Mouse (Mus musculus): ENCODE data around the gene Prr5. TPM values are rescaled to one million over a fixed set of nuclear protein-coding genes. Genes with fewer than 3 reads are reported as not detected.

The Prr5 gene
- polyA plus RNA-seq, 1 experiment from 2014 or later, result 10.9 TPM

DNA sequence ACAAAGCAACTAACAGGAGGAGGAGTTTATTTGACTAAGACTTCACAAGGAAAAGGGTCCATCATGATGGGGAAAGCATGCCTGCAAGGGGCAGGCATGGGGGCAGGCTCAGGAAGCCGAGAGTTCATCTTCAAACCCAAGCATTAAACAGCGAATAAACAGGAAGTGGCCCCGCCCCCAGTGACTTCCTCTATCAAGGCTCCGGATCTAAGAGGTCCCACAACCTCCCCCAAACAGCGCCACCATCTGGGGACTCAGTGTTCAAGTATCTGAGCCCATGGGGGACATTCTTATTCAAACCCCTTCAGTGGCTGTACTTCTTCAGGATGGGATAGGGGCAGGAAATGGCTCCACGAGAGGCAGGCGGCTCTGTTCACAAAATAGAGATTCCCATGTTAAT lies 23.2 kb downstream of the Prr5 start:
- Histone ChIP-seq H3K27me3 (ENCODE audit: control insufficient read depth, insufficient read depth, low read length) (no peaks in the 10 kb centered on the region), H3K4me2 (no peak overlapping the region), H3K36me3 (ENCODE audit: control insufficient read depth, insufficient read depth, low read length) (no peaks in the 10 kb centered on the region; the same call in 1 of the 2 replicates), H3K27ac (ENCODE audit: low read depth, low read length) (no peak overlapping the region), H3K9ac (ENCODE audit: low read length) (no peak overlapping the region), H3K9me3 (ENCODE audit: control insufficient read depth, low read length) (no peaks in the 10 kb centered on the region), H3K4me3 (ENCODE audit: low read depth, low read length) (no peak overlapping the region), H3K4me1 (ENCODE audit: control insufficient read depth, insufficient read depth, low read length) (no peaks in the 10 kb centered on the region)
- 90% methylated on average over 7 of the region's 7 CpGs for WGBS
- DNase-seq (ENCODE audit: low spot score, missing footprints) (no peak), ATAC-seq (ENCODE audit: low FRiP score) (no peak)

DNA sequence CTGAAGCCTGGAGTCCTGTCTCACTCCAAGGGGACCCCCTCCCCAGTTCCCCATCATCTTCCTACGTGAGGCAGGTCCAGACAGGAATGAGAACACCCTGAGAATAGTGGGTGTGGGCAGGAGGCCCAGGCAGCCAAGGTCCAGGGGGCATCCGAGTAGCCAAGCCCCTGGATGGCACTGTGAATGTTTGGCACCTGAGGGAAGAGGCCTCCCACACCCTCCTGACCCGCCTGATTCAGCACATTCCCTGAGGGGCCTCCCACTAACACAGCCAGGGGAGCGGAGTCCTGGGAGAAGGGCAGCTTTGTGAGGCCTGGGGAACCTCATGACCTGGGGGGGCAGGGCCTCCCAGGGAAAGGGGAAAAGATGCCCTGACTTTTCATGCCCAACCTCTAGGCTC lies 26.6 kb downstream of the Prr5 start:
- DNase-seq (ENCODE audit: low spot score, missing footprints) (no peak), ATAC-seq (ENCODE audit: low FRiP score) (no peak)
- Histone ChIP-seq H3K27me3 (ENCODE audit: control insufficient read depth, insufficient read depth, low read length) (no peaks in the 10 kb centered on the region), H3K4me3 (ENCODE audit: low read depth, low read length) (no peak overlapping the region), H3K9ac (ENCODE audit: low read length) (no peak overlapping the region), H3K4me2 (no peak overlapping the region), H3K27ac (ENCODE audit: low read depth, low read length) (no peak overlapping the region), H3K9me3 (ENCODE audit: control insufficient read depth, low read length) (no peaks in the 10 kb centered on the region), H3K36me3 (ENCODE audit: control insufficient read depth, insufficient read depth, low read length) (no peaks in the 10 kb centered on the region), H3K4me1 (ENCODE audit: control insufficient read depth, insufficient read depth, low read length) (no peaks in the 10 kb centered on the region)
- WGBS, result 76% methylated on average over 4 of the region's 4 CpGs

DNA sequence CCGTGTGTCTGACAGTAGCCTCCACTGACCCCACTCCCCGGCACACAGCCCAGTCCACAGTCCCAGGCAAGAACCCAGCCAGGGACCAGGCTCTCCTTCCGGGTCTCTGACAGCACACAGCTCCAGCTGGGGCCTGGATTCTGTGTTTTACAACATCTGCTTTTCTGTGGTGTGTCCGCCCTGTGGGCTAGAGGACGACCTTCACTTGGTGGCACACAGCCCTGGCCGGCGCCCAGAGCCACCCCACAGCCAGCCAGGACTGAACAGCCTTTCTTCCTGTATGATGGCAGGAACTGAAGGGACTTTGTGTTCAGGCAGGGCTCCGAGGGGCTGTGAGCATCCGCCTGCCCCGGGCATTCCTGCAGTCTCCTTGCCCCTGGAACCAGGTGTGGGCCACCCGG lies 28.2 kb downstream of the Prr5 start:
- Histone ChIP-seq H3K4me1 (ENCODE audit: control insufficient read depth, insufficient read depth, low read length) (no peaks in the 10 kb centered on the region), H3K9ac (ENCODE audit: low read length) (no peak overlapping the region), H3K9me3 (ENCODE audit: control insufficient read depth, low read length) (no peaks in the 10 kb centered on the region), H3K36me3 (ENCODE audit: control insufficient read depth, insufficient read depth, low read length) (no peaks in the 10 kb centered on the region), H3K4me3 (ENCODE audit: low read depth, low read length) (no peak overlapping the region), H3K27me3 (ENCODE audit: control insufficient read depth, insufficient read depth, low read length) (no peaks in the 10 kb centered on the region), H3K27ac (ENCODE audit: low read depth, low read length) (no peak overlapping the region), H3K4me2 (no peak overlapping the region)
- ATAC-seq (ENCODE audit: low FRiP score), result no peak
- DNase-seq (ENCODE audit: low spot score, missing footprints), result no peak
- WGBS, result 82% methylated on average over 11 of the region's 11 CpGs

DNA sequence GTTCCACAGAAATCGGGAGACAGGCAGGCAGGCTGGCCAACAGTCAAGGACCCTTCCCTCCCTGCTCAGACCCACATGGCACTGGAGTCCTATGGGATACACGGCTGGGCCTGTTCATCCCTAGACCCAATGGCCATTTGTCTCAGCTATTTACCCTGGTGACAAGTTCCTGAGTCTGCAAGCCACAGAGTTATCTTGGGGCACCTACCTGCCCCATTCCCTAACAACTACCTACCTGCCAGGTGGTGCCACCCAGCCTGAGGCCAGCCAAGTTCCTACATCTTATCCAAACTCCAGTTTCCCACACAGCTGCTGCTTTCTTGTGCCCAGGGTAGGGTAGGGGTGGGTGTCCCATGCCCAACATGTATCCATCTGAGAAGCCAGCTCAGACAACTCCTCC lies 28.8 kb downstream of the Prr5 start:
- Histone ChIP-seq H3K9ac (ENCODE audit: low read length) (no peak overlapping the region), H3K36me3 (ENCODE audit: control insufficient read depth, insufficient read depth, low read length) (no peaks in the 10 kb centered on the region), H3K4me1 (ENCODE audit: control insufficient read depth, insufficient read depth, low read length) (no peaks in the 10 kb centered on the region), H3K27me3 (ENCODE audit: control insufficient read depth, insufficient read depth, low read length) (no peaks in the 10 kb centered on the region), H3K4me2 (no peak overlapping the region), H3K4me3 (ENCODE audit: low read depth, low read length) (no peak overlapping the region), H3K27ac (ENCODE audit: low read depth, low read length) (no peak overlapping the region), H3K9me3 (ENCODE audit: control insufficient read depth, low read length) (no peaks in the 10 kb centered on the region)
- ATAC-seq (ENCODE audit: low FRiP score), result no peak
- no peak for DNase-seq (ENCODE audit: low spot score, missing footprints)
- 88% methylated on average over 2 of the region's 2 CpGs for WGBS

GRCm38 (mm10) chr15:84700147-84700794 lies 30.9 kb downstream of the Prr5 start:
- no peaks in the 10 kb centered on the region for H3K9me3 ChIP-seq (ENCODE audit: control insufficient read depth, low read length)
- no peaks in the 10 kb centered on the region for H3K4me1 ChIP-seq (ENCODE audit: control insufficient read depth, insufficient read depth, low read length)
- no peak overlapping the region for H3K27ac ChIP-seq (ENCODE audit: low read depth, low read length)
- no peaks in the 10 kb centered on the region for H3K27me3 ChIP-seq (ENCODE audit: control insufficient read depth, insufficient read depth, low read length)
- no peak overlapping the region for H3K9ac ChIP-seq (ENCODE audit: low read length)
- ATAC-seq (ENCODE audit: low FRiP score) (peak; percentile 41; the same call in 1 of the 2 replicates), DNase-seq (ENCODE audit: low spot score, missing footprints) (peak; percentile 95)
- 50% methylated on average over 6 of the region's 6 CpGs for WGBS
- no peak overlapping the region for H3K4me2 ChIP-seq
- H3K4me3 ChIP-seq (ENCODE audit: low read depth, low read length), result no peak overlapping the region
- no peaks in the 10 kb centered on the region for H3K36me3 ChIP-seq (ENCODE audit: control insufficient read depth, insufficient read depth, low read length)

GRCm38 (mm10) chr15:84701947-84702346 lies 32.5 kb downstream of the Prr5 start:
- Histone ChIP-seq H3K36me3 (ENCODE audit: control insufficient read depth, insufficient read depth, low read length) (no peaks in the 10 kb centered on the region), H3K4me3 (ENCODE audit: low read depth, low read length) (no peak overlapping the region), H3K4me1 (ENCODE audit: control insufficient read depth, insufficient read depth, low read length) (no peaks in the 10 kb centered on the region), H3K9ac (ENCODE audit: low read length) (no peak overlapping the region), H3K27me3 (ENCODE audit: control insufficient read depth, insufficient read depth, low read length) (no peaks in the 10 kb centered on the region), H3K27ac (ENCODE audit: low read depth, low read length) (no peak overlapping the region), H3K4me2 (no peak overlapping the region), H3K9me3 (ENCODE audit: control insufficient read depth, low read length) (no peaks in the 10 kb centered on the region)
- WGBS, result 32% methylated on average over 4 of the region's 4 CpGs
- ATAC-seq (ENCODE audit: low FRiP score) (no peak), DNase-seq (ENCODE audit: low spot score, missing footprints) (peak; percentile 82)

DNA sequence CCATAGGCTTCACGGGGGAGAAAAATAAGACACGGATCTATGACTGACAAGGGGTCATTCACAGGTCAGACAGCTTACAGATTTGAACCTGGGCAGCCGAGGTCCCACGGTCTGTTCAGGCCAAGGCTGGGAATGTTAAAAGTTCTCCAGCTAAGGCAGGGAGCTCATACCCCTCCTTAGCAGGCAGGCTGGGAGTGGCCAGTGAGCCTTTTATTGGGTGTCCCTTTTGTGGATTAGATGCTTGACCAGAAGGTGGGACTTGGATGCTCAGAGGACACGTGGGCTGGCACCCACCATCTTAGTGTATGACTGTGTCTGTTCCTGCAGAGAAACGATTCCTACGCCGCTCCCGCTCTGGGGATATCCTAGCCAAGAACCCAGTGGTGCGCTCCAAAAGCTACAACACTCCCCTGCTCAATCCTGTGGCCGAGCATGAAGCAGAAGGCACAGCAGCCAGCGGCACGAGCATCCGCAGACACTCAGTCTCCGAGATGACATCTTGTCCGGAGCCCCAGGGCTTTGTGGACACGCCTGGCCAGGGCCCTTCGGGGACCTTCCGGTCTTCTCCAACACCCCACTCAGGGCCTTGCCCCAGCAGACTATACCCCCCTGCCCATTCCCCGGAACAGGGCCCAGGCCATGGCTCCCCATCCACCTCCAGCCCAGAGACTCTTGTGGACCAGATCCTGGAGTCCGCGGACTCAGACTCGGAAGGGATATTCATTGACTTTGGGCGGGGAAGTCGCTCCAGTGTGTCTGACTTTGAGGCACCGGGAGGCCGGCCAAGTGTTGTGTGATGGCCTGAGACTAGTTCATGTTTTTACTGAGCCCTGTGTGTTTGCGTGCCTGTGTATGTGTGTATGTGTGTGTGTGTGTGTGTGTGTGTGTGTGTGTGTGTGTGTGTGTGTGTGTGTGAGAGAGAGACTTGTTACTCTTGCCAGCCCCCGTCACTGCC lies 33.2 kb downstream of the Prr5 start:
- Histone ChIP-seq H3K9me3 (ENCODE audit: control insufficient read depth, low read length) (no peaks in the 10 kb centered on the region), H3K27me3 (ENCODE audit: control insufficient read depth, insufficient read depth, low read length) (no peaks in the 10 kb centered on the region), H3K36me3 (ENCODE audit: control insufficient read depth, insufficient read depth, low read length) (no peaks in the 10 kb centered on the region), H3K4me2 (no peak overlapping the region), H3K27ac (ENCODE audit: low read depth, low read length) (no peak overlapping the region), H3K9ac (ENCODE audit: low read length) (no peak overlapping the region), H3K4me3 (ENCODE audit: low read depth, low read length) (no peak overlapping the region), H3K4me1 (ENCODE audit: control insufficient read depth, insufficient read depth, low read length) (no peaks in the 10 kb centered on the region)
- peak; percentile 2 for DNase-seq (ENCODE audit: low spot score, missing footprints)
- ATAC-seq (ENCODE audit: low FRiP score), result no peak
- WGBS, result 88% methylated on average over 29 of the region's 29 CpGs

- Histone ChIP-seq H3K4me1 (ENCODE audit: control insufficient read depth, insufficient read depth, low read length) (no peaks in the 10 kb centered on the region), H3K9me3 (ENCODE audit: control insufficient read depth, low read length) (no peaks in the 10 kb centered on the region), H3K9ac (ENCODE audit: low read length) (no peak overlapping the region), H3K4me3 (ENCODE audit: low read depth, low read length) (no peak overlapping the region), H3K36me3 (ENCODE audit: control insufficient read depth, insufficient read depth, low read length) (no peaks in the 10 kb centered on the region), H3K4me2 (no peak overlapping the region), H3K27me3 (ENCODE audit: control insufficient read depth, insufficient read depth, low read length) (no peaks in the 10 kb centered on the region), H3K27ac (ENCODE audit: low read depth, low read length) (no peak overlapping the region)
- 86% methylated on average over 7 of the region's 7 CpGs for WGBS
- ATAC-seq (ENCODE audit: low FRiP score) (no peak), DNase-seq (ENCODE audit: low spot score, missing footprints) (peak; percentile 65)
Measured at GRCm38 (mm10) chr15:84703992-84704391, 34.6 kb downstream of the Prr5 start.

- Histone ChIP-seq H3K27me3 (ENCODE audit: control insufficient read depth, insufficient read depth, low read length) (no peaks in the 10 kb centered on the region), H3K4me3 (ENCODE audit: low read depth, low read length) (no peak overlapping the region), H3K36me3 (ENCODE audit: control insufficient read depth, insufficient read depth, low read length) (no peaks in the 10 kb centered on the region), H3K27ac (ENCODE audit: low read depth, low read length) (no peak overlapping the region), H3K9me3 (ENCODE audit: control insufficient read depth, low read length) (no peaks in the 10 kb centered on the region), H3K4me2 (no peak overlapping the region), H3K9ac (ENCODE audit: low read length) (no peak overlapping the region), H3K4me1 (ENCODE audit: control insufficient read depth, insufficient read depth, low read length) (no peaks in the 10 kb centered on the region)
- 90% methylated on average over 6 of the region's 6 CpGs for WGBS
- no peak for ATAC-seq (ENCODE audit: low FRiP score)
- DNase-seq (ENCODE audit: low spot score, missing footprints), result no peak
Measured at GRCm38 (mm10) chr15:84705351-84705901, 36.0 kb downstream of the Prr5 start.

Data from midbrain, embryonic 11.5 days (tissue).